Mouse (Mus musculus): ENCODE data around the gene Cfap43.

Gene Cfap43

GRCm38 (mm10) chr19:47697067-47697466 lies 222.0 kb downstream of the Cfap43 start:
- no peak for DNase-seq

DNA sequence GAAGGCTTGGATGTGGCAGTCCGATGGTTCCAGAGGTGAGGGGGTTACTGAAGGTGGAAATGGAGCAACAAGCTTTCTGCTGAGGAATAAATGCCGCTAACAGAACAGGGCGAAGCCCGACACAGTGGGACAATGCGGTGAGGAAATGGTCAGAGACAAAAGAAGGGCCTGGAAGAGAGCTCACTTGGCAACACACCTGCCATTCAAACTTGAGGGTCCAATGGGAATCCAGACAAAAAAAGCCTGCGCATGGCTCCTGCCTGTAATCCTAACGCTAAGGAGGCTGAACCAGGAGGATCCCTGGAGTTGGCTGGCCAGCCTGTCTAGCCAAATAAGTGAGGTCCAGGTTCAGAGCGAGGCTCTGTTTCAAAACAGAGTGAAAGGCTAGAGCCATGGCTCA lies 222.7 kb downstream of the Cfap43 start:
- DNase-seq = no peak

DNA sequence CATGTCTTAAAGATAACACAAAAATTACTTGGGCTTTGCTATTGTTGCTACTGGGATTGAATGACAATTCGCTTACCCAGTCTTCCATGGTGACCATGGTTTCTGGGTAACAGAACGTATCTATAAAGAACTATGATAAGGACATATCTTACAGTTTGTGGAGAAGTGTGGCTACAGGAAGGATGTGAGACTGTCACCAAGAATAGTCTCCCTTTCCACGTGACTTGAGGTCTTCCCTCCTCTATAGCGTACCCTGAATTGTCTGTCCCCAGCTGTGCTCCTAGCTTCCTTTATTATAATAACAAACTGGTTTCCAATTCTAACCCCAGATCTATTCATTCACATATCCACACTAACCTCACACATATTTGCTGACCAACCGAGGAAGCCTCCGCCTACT lies 223.4 kb downstream of the Cfap43 start:
- DNase-seq = no peak

- DNase-seq = no peak
Observed at GRCm38 (mm10) chr19:47691994-47692393, 227.1 kb downstream of the Cfap43 start, which contains the start of gene Col17a1. Gene Col17a1 (minus strand): TSS chr19:47692094.

GRCm38 (mm10) chr19:47689592-47689991 lies 229.5 kb downstream of the Cfap43 start:
- no peak for DNase-seq
